Mouse (Mus musculus) MN1 (cell line): ENCODE measurements at regions not wholly inside any gene's neighbourhood (a gene's known extent, or its start where the extent isn't known, plus 50 kb on each side); places are given as distances from the start of the nearest gene placed in this dataset.

ENCODE experiments used
- DNase-seq: peaks from one replicate; pipeline ENCODE4 v3.0.0-alpha.2; 2016; ENCODE audit warnings: low spot score

GRCm38 (mm10) chr13:80946034-80946433, 62.9 kb downstream of the Arrdc3 start:
- DNase-seq = no peak

- no peak for DNase-seq
Observed at GRCm38 (mm10) chr13:80947705-80948104, 64.5 kb downstream of the Arrdc3 start.

- DNase-seq = no peak
Observed at GRCm38 (mm10) chr13:80949133-80949697, 66.0 kb downstream of the Arrdc3 start.

GRCm38 (mm10) chr13:80950239-80950638, 67.1 kb downstream of the Arrdc3 start:
- DNase-seq = no peak

GRCm38 (mm10) chr13:80950803-80951202, 67.6 kb downstream of the Arrdc3 start:
- DNase-seq = no peak

- no peak for DNase-seq
Observed at GRCm38 (mm10) chr13:80951327-80951726, 68.1 kb downstream of the Arrdc3 start.

GRCm38 (mm10) chr13:80952851-80953250, 69.7 kb downstream of the Arrdc3 start:
- no peak for DNase-seq

GRCm38 (mm10) chr13:80954059-80954645, 71.0 kb downstream of the Arrdc3 start:
- no peak for DNase-seq

GRCm38 (mm10) chr13:80956966-80957365, 73.8 kb downstream of the Arrdc3 start:
- DNase-seq = no peak

GRCm38 (mm10) chr13:80957419-80958139, 74.4 kb downstream of the Arrdc3 start:
- no peak for DNase-seq

- DNase-seq = no peak
Observed at GRCm38 (mm10) chr13:80959763-80960162, 76.6 kb downstream of the Arrdc3 start.

GRCm38 (mm10) chr13:80961985-80962617, 78.9 kb downstream of the Arrdc3 start:
- no peak for DNase-seq

- DNase-seq = peak; percentile 87
Observed at GRCm38 (mm10) chr13:80962789-80963590, 79.8 kb downstream of the Arrdc3 start.

- DNase-seq = no peak
Observed at GRCm38 (mm10) chr13:80963591-80963940, 80.4 kb downstream of the Arrdc3 start.

- DNase-seq = peak; percentile 33
Observed at GRCm38 (mm10) chr13:80971664-80972063, 88.5 kb downstream of the Arrdc3 start.

GRCm38 (mm10) chr13:80974424-80974823, 91.2 kb downstream of the Arrdc3 start:
- DNase-seq = no peak

- DNase-seq = no peak
Observed at GRCm38 (mm10) chr13:80977266-80977665, 94.1 kb downstream of the Arrdc3 start.

- DNase-seq = no peak
Observed at GRCm38 (mm10) chr13:80981201-80981600, 98.0 kb downstream of the Arrdc3 start.

GRCm38 (mm10) chr13:80986657-80987056, 103.5 kb downstream of the Arrdc3 start:
- no peak for DNase-seq

- no peak for DNase-seq
Observed at GRCm38 (mm10) chr13:80989756-80990155, 106.6 kb downstream of the Arrdc3 start.

GRCm38 (mm10) chr13:80992342-80992741, 109.2 kb downstream of the Arrdc3 start:
- DNase-seq = no peak
